Mouse (Mus musculus): ENCODE results near the gene Otud7a. TPM values are rescaled to one million over a fixed set of nuclear protein-coding genes. Genes with fewer than 3 reads are reported as not detected.

Otud7a gene
- polyA plus RNA-seq, 1 experiment from 2014 or later = not detected

GRCm38 (mm10) chr7:63759606-63760005, 315.1 kb downstream of the Otud7a start:
- no peak overlapping the region for H3K4me2 ChIP-seq (ENCODE audit: low read depth, low read length)
- H3K27me3 ChIP-seq (ENCODE audit: insufficient read depth, low read length) = peaks cover 66% of the 10 kb centered on the region
- H3K4me1 ChIP-seq (ENCODE audit: insufficient read depth) = peaks cover 4% of the 10 kb centered on the region; the same call in 1 of the 2 replicates
- H3K36me3 ChIP-seq (replicated peaks; ENCODE audit: insufficient read depth, low read length) = no peaks in the 10 kb centered on the region
- ATAC-seq (no peak), DNase-seq (no peak)
- no peak overlapping the region for H3K9ac ChIP-seq (replicated peaks)
- no peaks in the 10 kb centered on the region for H3K9me3 ChIP-seq (ENCODE audit: low read length)
- no peak overlapping the region for H3K27ac ChIP-seq (ENCODE audit: low read depth)
- TF ChIP-seq EP300 (IDR thresholded peaks at IDR 0.05; ENCODE audit: low read depth) (no peak), CTCF (IDR thresholded peaks at IDR 0.05; ENCODE audit: low read depth) (no peak)
- WGBS (ENCODE audit: insufficient replicate concordance) = 35% methylated on average over 5 of the region's 5 CpGs
- H3K4me3 ChIP-seq (ENCODE audit: low read depth, low read length) = no peak overlapping the region

GRCm38 (mm10) chr7:63762529-63762928, 318.0 kb downstream of the Otud7a start:
- DNase-seq = no peak
- Histone ChIP-seq H3K4me1 (ENCODE audit: insufficient read depth) (no peaks in the 10 kb centered on the region), H3K4me3 (ENCODE audit: low read depth, low read length) (no peak overlapping the region), H3K27me3 (ENCODE audit: insufficient read depth, low read length) (peaks cover 40% of the 10 kb centered on the region), H3K36me3 (replicated peaks; ENCODE audit: insufficient read depth, low read length) (no peaks in the 10 kb centered on the region), H3K27ac (ENCODE audit: low read depth) (no peak overlapping the region), H3K9ac (replicated peaks) (no peak overlapping the region), H3K9me3 (ENCODE audit: low read length) (no peaks in the 10 kb centered on the region), H3K4me2 (ENCODE audit: low read depth, low read length) (no peak overlapping the region)
- TF ChIP-seq CTCF (IDR thresholded peaks at IDR 0.05; ENCODE audit: low read depth) = no peak
- TF ChIP-seq EP300 (IDR thresholded peaks at IDR 0.05; ENCODE audit: low read depth) = no peak
- ATAC-seq = no peak
- WGBS (ENCODE audit: insufficient replicate concordance) = 72% methylated on average over 3 of the region's 3 CpGs

GRCm38 (mm10) chr7:63768398-63769029, 324.0 kb downstream of the Otud7a start:
- WGBS (ENCODE audit: insufficient replicate concordance) = 67% methylated on average over 5 of the region's 5 CpGs
- H3K4me1 ChIP-seq (ENCODE audit: insufficient read depth) = no peaks in the 10 kb centered on the region
- no peak overlapping the region for H3K9ac ChIP-seq (replicated peaks)
- H3K4me2 ChIP-seq (ENCODE audit: low read depth, low read length) = no peak overlapping the region
- H3K27me3 ChIP-seq (ENCODE audit: insufficient read depth, low read length) = 0 out of 2 replicates have a peak, but pooled peaks cover 3% of the 10 kb centered on the region
- no peak for TF ChIP-seq EP300 (IDR thresholded peaks at IDR 0.05; ENCODE audit: low read depth)
- no peak for TF ChIP-seq CTCF (IDR thresholded peaks at IDR 0.05; ENCODE audit: low read depth)
- ATAC-seq (no peak), DNase-seq (no peak)
- H3K27ac ChIP-seq (ENCODE audit: low read depth) = no peak overlapping the region
- H3K9me3 ChIP-seq (ENCODE audit: low read length) = no peaks in the 10 kb centered on the region
- no peak overlapping the region for H3K4me3 ChIP-seq (ENCODE audit: low read depth, low read length)
- H3K36me3 ChIP-seq (replicated peaks; ENCODE audit: insufficient read depth, low read length) = no peaks in the 10 kb centered on the region

DNA sequence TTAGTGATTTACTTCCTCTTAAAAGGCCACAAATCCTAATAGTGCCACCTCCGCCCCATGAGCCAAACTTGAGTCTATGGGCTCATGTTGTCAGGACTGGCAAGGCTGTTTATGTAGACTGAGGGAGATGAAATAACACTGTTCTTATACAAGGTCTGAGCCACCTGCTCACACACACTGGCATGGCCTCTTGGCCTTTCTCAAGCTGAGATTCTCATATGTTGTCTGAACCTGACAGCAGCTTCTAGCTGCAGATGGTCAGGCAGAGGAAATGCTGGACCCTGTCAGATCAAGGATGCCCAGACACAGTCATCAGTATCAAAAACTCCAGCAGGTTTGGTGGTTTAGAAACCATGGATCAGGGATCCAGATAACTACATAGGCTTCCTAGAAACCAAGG, 328.7 kb downstream of the Otud7a start:
- Histone ChIP-seq H3K9ac (replicated peaks) (no peak overlapping the region), H3K4me1 (ENCODE audit: insufficient read depth) (no peaks in the 10 kb centered on the region), H3K27me3 (ENCODE audit: insufficient read depth, low read length) (no peaks in the 10 kb centered on the region), H3K27ac (ENCODE audit: low read depth) (no peak overlapping the region), H3K36me3 (replicated peaks; ENCODE audit: insufficient read depth, low read length) (no peaks in the 10 kb centered on the region), H3K9me3 (ENCODE audit: low read length) (no peaks in the 10 kb centered on the region), H3K4me2 (ENCODE audit: low read depth, low read length) (no peak overlapping the region), H3K4me3 (ENCODE audit: low read depth, low read length) (no peak overlapping the region)
- no peak for TF ChIP-seq EP300 (IDR thresholded peaks at IDR 0.05; ENCODE audit: low read depth)
- TF ChIP-seq CTCF (IDR thresholded peaks at IDR 0.05; ENCODE audit: low read depth) = no peak
- ATAC-seq (no peak), DNase-seq (no peak)
- WGBS (ENCODE audit: insufficient replicate concordance) = 50% methylated on average over 1 of the region's 1 CpGs

DNA sequence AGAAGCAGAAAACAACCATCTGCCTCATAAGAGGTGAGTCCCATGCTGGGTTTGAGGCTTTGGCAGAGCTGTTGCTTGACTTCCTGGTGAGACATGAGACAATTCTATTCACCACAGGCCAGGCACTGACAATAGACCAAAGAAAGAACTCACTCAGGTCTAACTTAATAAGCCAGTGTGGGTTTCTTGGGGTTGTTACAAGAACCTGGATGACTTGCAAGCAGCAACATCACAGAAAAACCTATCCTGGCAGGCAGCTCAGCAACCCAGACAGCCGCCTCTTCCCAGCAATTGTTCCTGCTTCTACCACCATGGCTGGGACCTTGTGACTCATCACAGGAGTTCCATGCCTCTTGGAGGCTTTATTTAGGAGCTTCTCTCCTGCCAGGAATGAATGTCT, 329.7 kb downstream of the Otud7a start:
- Histone ChIP-seq H3K27ac (ENCODE audit: low read depth) (no peak overlapping the region), H3K36me3 (replicated peaks; ENCODE audit: insufficient read depth, low read length) (no peaks in the 10 kb centered on the region), H3K4me2 (ENCODE audit: low read depth, low read length) (no peak overlapping the region), H3K4me1 (ENCODE audit: insufficient read depth) (no peaks in the 10 kb centered on the region), H3K9ac (replicated peaks) (no peak overlapping the region), H3K9me3 (ENCODE audit: low read length) (no peaks in the 10 kb centered on the region), H3K4me3 (ENCODE audit: low read depth, low read length) (no peak overlapping the region), H3K27me3 (ENCODE audit: insufficient read depth, low read length) (no peaks in the 10 kb centered on the region)
- DNase-seq (no peak), ATAC-seq (no peak)
- TF ChIP-seq EP300 (IDR thresholded peaks at IDR 0.05; ENCODE audit: low read depth) (no peak), CTCF (IDR thresholded peaks at IDR 0.05; ENCODE audit: low read depth) (no peak)
- WGBS (ENCODE audit: insufficient replicate concordance) = 61% methylated on average over 1 of the region's 1 CpGs

GRCm38 (mm10) chr7:63777328-63777727, 332.8 kb downstream of the Otud7a start:
- Histone ChIP-seq H3K36me3 (replicated peaks; ENCODE audit: insufficient read depth, low read length) (no peaks in the 10 kb centered on the region), H3K27me3 (ENCODE audit: insufficient read depth, low read length) (no peaks in the 10 kb centered on the region), H3K4me2 (ENCODE audit: low read depth, low read length) (no peak overlapping the region), H3K9me3 (ENCODE audit: low read length) (no peaks in the 10 kb centered on the region), H3K4me3 (ENCODE audit: low read depth, low read length) (no peak overlapping the region), H3K4me1 (ENCODE audit: insufficient read depth) (no peaks in the 10 kb centered on the region), H3K27ac (ENCODE audit: low read depth) (no peak overlapping the region), H3K9ac (replicated peaks) (no peak overlapping the region)
- 73% methylated on average over 4 of the region's 4 CpGs for WGBS (ENCODE audit: insufficient replicate concordance)
- TF ChIP-seq CTCF (IDR thresholded peaks at IDR 0.05; ENCODE audit: low read depth) (no peak), EP300 (IDR thresholded peaks at IDR 0.05; ENCODE audit: low read depth) (no peak)
- no peak for ATAC-seq
- DNase-seq = no peak

All from liver, postnatal 0 days (tissue).